Mouse (Mus musculus) fibroblast of lung, adult 2 months (primary cell): ENCODE results near the gene Nek10.
"Not testable (repeated sequence)": the region's sequence is repeated elsewhere in the genome, so short reads cannot be mapped to it uniquely, and the experiment has no call there.

Source experiments
- DNase-seq: peaks from one replicate; pipeline ENCODE4 v3.0.0-alpha.2; 2011; ENCODE audit warnings: low read depth

Gene Nek10

DNA sequence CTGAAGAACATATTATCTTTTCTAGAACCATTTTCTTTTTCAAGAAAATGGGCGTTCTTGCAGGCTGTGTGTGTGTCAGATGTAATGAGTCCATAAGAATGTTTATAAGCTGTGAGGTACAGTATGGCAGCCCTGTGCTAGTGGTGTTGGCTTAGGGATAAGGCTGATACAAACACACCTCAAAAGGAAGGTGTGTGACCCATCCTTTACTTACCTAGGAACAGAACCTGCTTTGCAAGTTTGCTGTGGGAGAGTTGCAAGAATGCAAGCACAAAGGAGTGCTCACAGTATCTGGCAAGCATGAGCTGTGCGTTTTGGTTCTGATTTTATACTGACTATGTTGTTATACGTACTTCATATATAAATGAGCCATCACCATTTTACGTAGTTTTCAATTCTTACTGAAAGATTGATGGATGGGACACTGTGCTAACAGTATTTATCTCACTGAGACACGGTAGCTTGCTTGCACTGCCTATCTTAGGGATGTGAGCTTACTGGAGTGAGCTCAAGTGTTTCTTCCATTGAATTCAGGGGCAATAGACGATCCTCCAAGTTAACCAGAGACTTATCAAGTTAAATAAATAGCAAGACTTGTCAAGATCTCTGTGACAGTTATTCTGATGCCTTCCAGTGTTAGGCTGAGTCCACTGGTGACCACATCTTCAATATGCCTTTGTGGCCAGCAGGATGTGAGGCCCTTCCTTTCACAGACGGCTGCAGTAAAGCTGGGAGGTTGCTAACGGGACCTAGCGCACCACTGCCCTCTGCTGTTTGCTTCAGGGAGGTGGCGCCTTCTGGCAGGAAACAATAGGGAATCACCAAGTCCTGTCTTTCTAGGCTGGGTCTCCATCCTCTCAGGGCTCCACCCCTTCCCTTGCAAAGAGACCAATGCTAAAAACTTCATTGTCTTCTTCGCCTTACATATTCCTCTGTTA lies 181.8 kb downstream of the Nek10 start:
- peak; percentile 43 for DNase-seq

DNA sequence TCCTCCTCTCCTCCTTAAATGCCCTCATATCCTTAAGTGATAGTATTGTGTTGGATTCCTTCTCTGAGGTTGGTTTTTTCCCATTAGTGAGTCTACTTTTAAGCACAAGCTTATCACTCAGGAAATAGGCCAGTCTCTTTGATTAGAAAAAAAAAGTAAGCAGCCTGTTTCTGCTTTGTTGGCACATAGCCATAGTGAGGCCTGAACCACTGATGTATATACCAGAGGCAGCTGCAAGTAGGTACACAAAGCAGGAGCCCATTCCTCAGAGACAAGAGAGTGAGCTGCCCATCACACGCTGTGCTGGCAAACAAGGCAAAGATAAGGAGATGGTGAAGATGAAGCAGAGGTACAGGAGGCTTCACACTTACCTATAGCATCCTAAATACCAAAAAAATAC lies 184.2 kb downstream of the Nek10 start:
- DNase-seq = no peak

DNA sequence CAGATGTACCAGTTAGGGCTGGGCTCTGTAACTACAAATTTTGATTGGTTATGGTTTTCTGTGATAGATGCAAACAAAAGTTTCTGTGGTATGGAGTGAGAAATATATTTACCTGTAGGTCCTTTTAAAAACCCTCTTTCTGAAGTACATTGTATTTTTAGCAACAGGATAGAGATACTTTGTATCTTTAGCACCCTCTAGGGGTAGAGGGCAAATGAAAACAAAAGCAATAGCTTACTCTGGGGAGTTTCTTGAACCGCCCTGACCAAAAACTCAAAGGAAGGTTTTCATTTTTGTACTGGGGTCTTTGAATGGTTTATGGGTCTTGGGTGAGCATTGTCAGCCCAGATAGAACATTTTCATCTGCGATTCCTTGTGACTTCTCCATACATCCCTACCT lies 188.4 kb downstream of the Nek10 start:
- no peak for DNase-seq

DNA sequence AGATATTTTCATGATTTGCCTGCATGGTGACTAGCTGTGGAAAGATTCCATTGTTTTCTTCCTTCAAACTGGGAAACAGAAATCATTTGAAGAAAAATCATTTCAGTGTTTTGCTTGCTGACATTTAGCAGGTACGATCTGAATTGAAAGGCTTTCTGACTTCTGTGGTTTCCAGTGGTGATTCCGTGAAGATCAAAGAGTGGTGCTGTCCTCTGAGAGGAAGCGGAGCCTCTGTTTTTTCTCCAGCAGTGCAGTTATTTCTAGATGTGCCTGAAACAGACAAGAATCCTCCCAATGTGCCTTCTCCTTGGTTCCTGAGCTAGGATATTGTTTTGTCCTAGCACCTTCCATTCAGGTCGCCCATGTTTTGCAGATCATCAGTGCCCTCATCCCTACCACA lies 208.2 kb downstream of the Nek10 start:
- DNase-seq = no peak

DNA sequence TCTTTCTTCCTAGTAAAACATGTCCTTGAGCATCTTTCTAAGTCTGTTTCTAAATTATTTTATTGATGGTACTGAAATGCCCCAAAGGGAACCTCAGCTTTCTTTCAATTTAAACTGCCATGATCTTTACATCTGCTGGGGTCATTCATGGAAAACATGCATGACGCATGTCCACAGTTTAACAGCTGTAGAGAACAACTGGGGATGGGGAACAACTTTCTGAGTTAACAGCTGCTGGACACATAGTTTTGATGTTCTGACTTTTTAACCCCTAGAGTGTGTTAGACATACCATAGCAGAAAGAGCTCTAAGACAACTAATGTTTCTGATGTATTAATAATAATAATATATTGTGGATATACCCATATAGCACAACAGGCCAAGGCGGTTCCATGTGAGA lies 211.6 kb downstream of the Nek10 start:
- DNase-seq = no peak

DNA sequence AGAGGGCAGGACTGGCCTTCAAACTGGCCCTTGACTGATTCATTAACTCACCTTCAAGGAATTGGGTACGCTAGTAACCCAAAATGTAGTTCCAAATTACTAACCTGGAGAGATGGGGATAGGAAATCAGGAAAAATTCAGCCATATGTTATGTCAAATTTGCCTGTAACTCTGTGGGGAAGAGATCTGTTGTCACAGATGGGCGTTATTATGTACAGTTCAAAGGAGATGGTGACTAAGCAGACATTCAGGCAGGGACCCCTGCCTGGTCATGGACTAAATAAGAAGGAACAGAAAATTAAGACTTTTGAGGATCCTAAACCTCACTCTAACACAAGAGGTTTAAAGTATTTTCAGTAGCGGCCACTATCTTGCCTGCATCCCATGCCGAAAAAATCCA lies 227.4 kb downstream of the Nek10 start:
- not testable (repeated sequence) for DNase-seq

DNA sequence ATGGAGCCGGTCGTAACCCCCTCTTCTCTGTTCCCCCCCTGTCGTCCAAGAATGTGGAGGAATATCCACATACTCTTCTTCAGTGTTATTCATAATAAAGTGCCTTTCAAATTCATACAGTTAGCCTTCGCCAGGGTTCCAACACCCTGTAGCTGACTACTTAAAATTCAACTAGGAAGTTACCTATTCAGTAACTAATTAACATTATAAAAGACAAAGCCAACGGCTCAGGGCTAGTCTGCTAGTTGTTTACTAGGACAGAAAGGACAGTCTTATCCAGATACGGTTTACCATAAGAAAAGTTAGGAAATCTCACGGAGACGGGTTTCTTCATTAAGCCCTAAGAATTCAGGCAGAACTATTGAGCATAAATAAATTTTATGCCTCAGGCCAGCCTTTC lies 231.4 kb downstream of the Nek10 start:
- not testable (repeated sequence) for DNase-seq

DNA sequence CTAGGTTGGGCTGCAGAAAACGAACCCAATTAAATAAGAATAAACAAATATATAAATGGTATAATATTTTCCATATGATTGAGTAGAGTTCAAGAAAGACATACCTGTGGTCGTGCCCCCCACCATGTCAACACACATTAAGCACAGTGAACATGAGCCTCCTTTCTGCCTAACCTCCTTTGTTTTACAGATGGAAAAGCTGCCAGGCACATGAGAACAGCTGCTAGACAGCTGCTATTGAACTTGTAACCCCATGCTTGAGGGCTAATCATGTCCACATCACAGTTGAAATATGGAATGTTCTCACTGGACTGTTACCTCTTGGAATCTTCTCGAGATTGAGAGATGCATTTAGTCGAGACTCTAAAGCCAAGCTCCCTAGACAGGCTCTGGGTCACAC lies 245.0 kb downstream of the Nek10 start:
- DNase-seq = no peak

DNA sequence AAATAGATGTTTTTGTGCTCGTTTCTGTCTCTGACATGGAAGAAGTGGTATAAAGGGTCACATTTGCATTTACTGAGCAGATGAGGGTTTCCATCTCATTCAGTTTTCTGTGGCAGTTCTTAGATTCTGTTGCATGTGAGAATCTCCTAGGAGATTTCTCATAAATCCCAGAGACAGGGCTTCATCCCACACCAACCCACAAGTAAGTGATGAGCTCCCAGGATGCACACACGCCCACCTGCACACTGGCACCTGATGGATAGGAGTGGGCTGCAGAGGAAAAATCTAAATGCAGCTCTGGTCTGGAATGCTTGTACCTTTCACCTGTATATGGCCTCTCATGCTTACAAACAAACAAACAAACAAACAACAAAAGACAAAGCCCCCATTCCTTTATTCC lies 258.3 kb downstream of the Nek10 start:
- no peak for DNase-seq
